Mouse (Mus musculus): ENCODE results near the gene Ifitm3.

- TF ChIP-seq POLR2A (IDR thresholded peaks at IDR 0.05; ENCODE audit: control insufficient read depth, extremely low read depth, insufficient read depth, low read length, poor library complexity) (no peak), CTCF (IDR thresholded peaks at IDR 0.05; ENCODE audit: borderline replicate concordance, control insufficient read depth, extremely low read depth, insufficient read depth, low read length, poor library complexity) (no peak)
Observed at GRCm38 (mm10) chr7:141058601-141059341, 48.2 kb upstream of the Ifitm3 start.

Data from thymus, adult 2 months (tissue).